Mouse (Mus musculus): Measurements from ENCODE around the gene Tspyl3. TPM values are rescaled to one million over a fixed set of nuclear protein-coding genes. Genes with fewer than 3 reads are reported as not detected.
"Not testable (repeated sequence)": the region's sequence is repeated elsewhere in the genome, so short reads cannot be mapped to it uniquely, and the experiment has no call there.

The Tspyl3 gene
- 10 to 100 TPM; 20.6 to 22.5 TPM for total RNA-seq (2021)
- long read RNA-seq, experiment 1, transcript Tspyl3-201 (1 exons, 3,072 nt), result major isoform, 22 of 22 reads
- long read RNA-seq, experiment 1, partial matches to known transcripts, result 0 of 22 reads
- long read RNA-seq, experiment 1, other reads (novel, unspliced or antisense), result 0 of 22 reads
- long read RNA-seq, experiment 2, transcript Tspyl3-201 (1 exons, 3,072 nt), result major isoform, 25 of 25 reads
- long read RNA-seq, experiment 2, partial matches to known transcripts, result 0 of 25 reads
- long read RNA-seq, experiment 2, other reads (novel, unspliced or antisense), result 0 of 25 reads

GRCm38 (mm10) chr2:153224946-153225594 lies at the start of gene Tspyl3:
Tspyl3 (minus strand) TSS chr2:153225441.
- Histone ChIP-seq H3K27ac (peak within 1 kb of the TSS; percentile 93), H3K4me3 (peak within 1 kb of the TSS; percentile 78)
- DNase-seq (ENCODE audit: low spot score in 2 of 2), result peak; percentile 35 to 45
- TF ChIP-seq CTCF (conservative IDR thresholded peaks at IDR 0.05), result peak; percentile 37

GRCm38 (mm10) chr2:153274919-153275247 lies 49.6 kb upstream of the Tspyl3 start:
- Histone ChIP-seq H3K4me3 (no peak overlapping the region), H3K27ac (no peak overlapping the region)
- TF ChIP-seq CTCF (conservative IDR thresholded peaks at IDR 0.05), result no peak
- no peak for DNase-seq (ENCODE audit: low spot score in 2 of 2)

GRCm38 (mm10) chr2:153274200-153274918 lies 49.1 kb upstream of the Tspyl3 start:
- DNase-seq (ENCODE audit: low spot score in 2 of 2); H3K4me3 ChIP-seq; H3K27ac ChIP-seq: not testable (repeated sequence)

- DNase-seq (ENCODE audit: low spot score in 2 of 2); H3K27ac ChIP-seq; H3K4me3 ChIP-seq: not testable (repeated sequence)
Measured at GRCm38 (mm10) chr2:153270231-153270915, 45.1 kb upstream of the Tspyl3 start.

- Histone ChIP-seq H3K4me3 (no peak overlapping the region), H3K27ac (no peak overlapping the region)
- DNase-seq (ENCODE audit: low spot score in 2 of 2), result no peak
- no peak for TF ChIP-seq CTCF (conservative IDR thresholded peaks at IDR 0.05)
Measured at GRCm38 (mm10) chr2:153267331-153267730, 42.1 kb upstream of the Tspyl3 start.

- TF ChIP-seq CTCF (conservative IDR thresholded peaks at IDR 0.05), result no peak
- H3K27ac ChIP-seq, result no peak overlapping the region
- H3K4me3 ChIP-seq, result no peak overlapping the region
- DNase-seq (ENCODE audit: low spot score in 2 of 2), result no peak
Measured at GRCm38 (mm10) chr2:153263053-153263452, 37.8 kb upstream of the Tspyl3 start.

- no peak overlapping the region for H3K4me3 ChIP-seq
- DNase-seq (ENCODE audit: low spot score in 2 of 2), result no peak
- no peak for TF ChIP-seq CTCF (conservative IDR thresholded peaks at IDR 0.05)
Measured at GRCm38 (mm10) chr2:153259864-153260674, 34.8 kb upstream of the Tspyl3 start.

GRCm38 (mm10) chr2:153259030-153259863 lies 34.0 kb upstream of the Tspyl3 start:
- no peak for TF ChIP-seq CTCF (conservative IDR thresholded peaks at IDR 0.05)
- no peak for DNase-seq (ENCODE audit: low spot score in 2 of 2)
- no peak overlapping the region for H3K27ac ChIP-seq

More at GRCm38 (mm10) chr2:153259864-153260674, 34.8 kb upstream of the Tspyl3 start:
- no peak overlapping the region for H3K27ac ChIP-seq

GRCm38 (mm10) chr2:153256604-153257003 lies 31.4 kb upstream of the Tspyl3 start:
- no peak for DNase-seq (ENCODE audit: low spot score in 2 of 2)
- no peak overlapping the region for H3K27ac ChIP-seq
- H3K4me3 ChIP-seq, result no peak overlapping the region
- no peak for TF ChIP-seq CTCF (conservative IDR thresholded peaks at IDR 0.05)

More at GRCm38 (mm10) chr2:153259030-153259863, 34.0 kb upstream of the Tspyl3 start:
- H3K4me3 ChIP-seq, result no peak overlapping the region

- TF ChIP-seq CTCF (conservative IDR thresholded peaks at IDR 0.05), result no peak
- Histone ChIP-seq H3K4me3 (no peak overlapping the region), H3K27ac (no peak overlapping the region)
- no peak for DNase-seq (ENCODE audit: low spot score in 2 of 2)
Measured at GRCm38 (mm10) chr2:153249751-153250150, 24.5 kb upstream of the Tspyl3 start.

GRCm38 (mm10) chr2:153242156-153242555 lies 16.9 kb upstream of the Tspyl3 start:
- no peak for TF ChIP-seq CTCF (conservative IDR thresholded peaks at IDR 0.05)
- peak overlapping the region; percentile 93; the same call in 1 of the 2 replicates for H3K27ac ChIP-seq
- peak overlapping the region; percentile 89 for H3K4me3 ChIP-seq
- no peak for DNase-seq (ENCODE audit: low spot score in 2 of 2)

All from layer of hippocampus, adult 2 months (tissue).